Mouse (Mus musculus) urinary bladder, postnatal 10 days (tissue): Measurements from ENCODE around the gene Ppp1r14d.

Experiments used
- DNase-seq: peaks from one replicate; pipeline ENCODE4 v3.0.0; 2022; ENCODE audit warnings: low spot score

The Ppp1r14d gene

DNA sequence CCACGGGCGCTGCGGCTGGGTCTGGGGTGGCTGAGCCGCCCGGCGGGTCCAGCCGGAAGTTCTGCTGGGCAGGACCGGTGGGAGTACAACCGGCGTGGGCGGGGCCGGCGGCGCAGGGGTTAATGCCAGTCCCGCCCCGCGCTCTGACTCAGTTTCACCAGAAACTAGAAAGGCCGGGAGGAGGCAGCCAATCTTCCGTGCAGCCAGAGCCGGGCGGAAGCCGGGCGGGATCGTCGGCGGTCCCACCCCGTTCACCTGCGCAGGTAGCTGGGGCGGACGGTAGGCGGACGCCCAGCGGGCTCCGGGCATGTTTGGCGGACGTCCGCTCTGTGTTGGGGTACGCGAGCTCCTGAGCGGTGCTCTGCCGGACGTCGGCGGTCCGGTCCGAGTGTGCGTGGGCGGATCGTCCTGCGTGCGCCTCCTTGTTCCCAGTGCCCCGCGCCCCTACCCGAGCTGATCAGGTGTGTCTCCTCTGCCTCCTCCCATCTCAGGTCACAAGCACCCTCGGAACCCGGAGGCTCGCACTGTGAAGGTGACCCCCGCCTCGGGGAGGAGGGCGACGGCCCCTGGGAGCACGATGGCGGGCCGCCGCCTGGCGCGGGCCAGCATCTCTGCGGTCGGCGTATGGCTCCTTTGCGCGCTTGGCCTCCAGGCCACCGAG lies 7.6 kb upstream of the Ppp1r14d start, which contains the start of gene Spint1:
Gene Spint1, plus strand, starts transcription at position 153 of the 661 bp plus-strand sequence.
- no peak for DNase-seq

- no peak for DNase-seq
These were observed 7.0 kb upstream of the Ppp1r14d start for GRCm38 (mm10) chr2:119236682-119237209.

- DNase-seq = no peak
These were observed 20.6 kb downstream of the Ppp1r14d start for GRCm38 (mm10) chr2:119209176-119209507.

- peak; percentile 85 for DNase-seq
These were observed 21.1 kb downstream of the Ppp1r14d start, which contains the start of the genes Zfyve19 and Dnajc17 for GRCm38 (mm10) chr2:119208344-119209175. Gene Zfyve19, plus strand, starts transcription at chr2:119208617. Gene Dnajc17, minus strand, starts transcription at chr2:119208795.

- DNase-seq = no peak
These were observed 21.8 kb downstream of the Ppp1r14d start for GRCm38 (mm10) chr2:119207961-119208343.

DNA sequence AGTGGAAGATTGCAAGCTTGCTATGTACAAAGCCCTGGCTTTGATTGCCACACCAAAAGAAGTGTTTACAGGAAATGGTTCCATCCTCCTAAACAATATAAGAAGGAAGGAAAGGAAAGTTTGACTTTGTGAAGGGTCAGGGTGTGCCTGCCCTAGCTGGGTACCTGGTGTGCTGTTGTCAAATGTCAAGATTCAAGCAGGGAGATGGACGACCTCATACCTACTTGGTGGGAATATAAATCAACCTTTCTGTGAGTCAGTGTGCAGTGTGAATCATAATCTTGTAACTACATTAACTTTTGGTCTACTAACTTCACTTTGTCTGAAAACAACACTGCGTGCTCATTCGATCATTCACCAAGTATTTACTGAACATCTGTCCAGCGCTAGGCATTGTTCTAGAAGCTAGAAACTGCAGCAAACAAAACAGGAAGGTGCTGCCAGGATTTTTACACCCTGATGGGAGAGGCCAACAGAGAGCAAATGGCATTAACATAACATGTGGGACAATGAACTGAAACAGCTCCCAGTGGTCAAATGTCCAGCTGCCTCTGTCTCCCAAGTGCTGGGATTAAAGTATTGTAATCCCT lies 25.7 kb downstream of the Ppp1r14d start:
- no peak for DNase-seq

GRCm38 (mm10) chr2:119202914-119203453 lies 26.7 kb downstream of the Ppp1r14d start:
- DNase-seq = no peak

GRCm38 (mm10) chr2:119198934-119199333 lies 30.8 kb downstream of the Ppp1r14d start:
- DNase-seq = no peak

GRCm38 (mm10) chr2:119198049-119198448 lies 31.7 kb downstream of the Ppp1r14d start:
- no peak for DNase-seq

DNA sequence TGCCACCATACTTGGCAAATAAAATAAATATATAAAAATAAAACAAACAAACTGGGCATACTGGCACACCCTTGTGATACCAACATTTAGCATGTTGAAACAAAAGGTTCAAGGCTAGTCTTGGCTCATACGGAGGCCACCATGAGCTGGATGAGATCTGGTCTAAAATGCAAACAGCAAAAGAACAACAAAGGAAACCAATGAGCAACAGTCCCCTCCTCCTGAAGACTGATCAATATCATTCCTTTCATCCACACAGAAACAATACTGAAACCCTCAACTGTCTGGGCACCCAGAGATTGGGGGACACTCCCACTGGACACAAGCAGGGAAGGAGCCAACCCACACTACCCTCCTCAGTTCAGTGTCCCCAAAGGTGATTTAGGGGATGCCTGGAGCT lies 32.2 kb downstream of the Ppp1r14d start:
- DNase-seq = no peak

GRCm38 (mm10) chr2:119196316-119197108 lies 33.2 kb downstream of the Ppp1r14d start:
- no peak for DNase-seq

- no peak for DNase-seq
These were observed 35.6 kb downstream of the Ppp1r14d start for GRCm38 (mm10) chr2:119194140-119194539.

- DNase-seq = no peak
These were observed 38.7 kb downstream of the Ppp1r14d start for GRCm38 (mm10) chr2:119190969-119191368.

GRCm38 (mm10) chr2:119189029-119189710 lies 40.5 kb downstream of the Ppp1r14d start:
- DNase-seq = peak; percentile 60

GRCm38 (mm10) chr2:119182914-119183313 lies 46.8 kb downstream of the Ppp1r14d start:
- no peak for DNase-seq

GRCm38 (mm10) chr2:119177384-119177939 lies 52.2 kb downstream of the Ppp1r14d start:
- DNase-seq = no peak

DNA sequence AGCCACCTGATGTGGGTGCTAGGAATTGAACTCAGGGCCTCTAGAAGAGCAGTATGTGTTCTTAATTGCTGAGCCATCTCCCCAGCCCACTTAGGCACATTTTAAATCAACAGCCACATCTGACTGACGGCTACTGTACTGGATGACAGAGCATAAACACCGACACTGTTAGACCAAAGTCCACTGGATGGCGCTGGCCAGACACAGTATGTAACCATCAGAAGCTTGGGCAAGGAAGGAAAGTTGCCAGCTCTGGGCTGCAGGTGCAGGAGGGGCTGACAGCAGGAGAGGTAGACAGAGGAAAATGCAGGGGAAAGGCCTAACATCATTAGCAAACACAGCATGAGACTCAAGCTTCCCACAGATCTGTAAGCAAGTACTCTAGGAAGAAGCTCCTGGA lies 52.9 kb downstream of the Ppp1r14d start:
- no peak for DNase-seq

DNA sequence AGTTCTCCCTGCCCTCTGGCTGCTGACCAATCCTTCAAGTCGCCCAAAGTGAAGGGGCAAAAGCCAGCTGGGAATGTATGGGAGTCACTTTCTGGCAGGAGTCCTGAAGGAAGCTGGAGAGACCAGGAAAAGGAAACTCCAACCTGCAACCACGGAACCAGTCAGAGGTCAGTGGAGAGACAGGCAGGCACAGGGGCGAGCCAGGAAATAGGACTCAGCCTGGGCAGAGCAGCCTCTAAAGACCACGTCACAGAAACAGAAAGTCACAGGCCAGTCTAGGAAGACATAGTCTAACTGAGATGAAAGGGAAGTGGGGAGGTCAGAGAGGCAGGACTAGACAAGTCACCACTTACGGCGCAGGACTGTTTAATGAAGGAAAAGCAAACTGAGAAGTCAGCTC lies 54.1 kb downstream of the Ppp1r14d start:
- no peak for DNase-seq

GRCm38 (mm10) chr2:119174866-119175265 lies 54.8 kb downstream of the Ppp1r14d start:
- no peak for DNase-seq

- no peak for DNase-seq
These were observed 55.6 kb downstream of the Ppp1r14d start, which contains the start of gene Gm14137 for GRCm38 (mm10) chr2:119173991-119174651. Gene Gm14137, plus strand, starts transcription at chr2:119174509.
